13 mouse cellular contexts compared by ENCODE assay signal in the genomic region with DNA sequence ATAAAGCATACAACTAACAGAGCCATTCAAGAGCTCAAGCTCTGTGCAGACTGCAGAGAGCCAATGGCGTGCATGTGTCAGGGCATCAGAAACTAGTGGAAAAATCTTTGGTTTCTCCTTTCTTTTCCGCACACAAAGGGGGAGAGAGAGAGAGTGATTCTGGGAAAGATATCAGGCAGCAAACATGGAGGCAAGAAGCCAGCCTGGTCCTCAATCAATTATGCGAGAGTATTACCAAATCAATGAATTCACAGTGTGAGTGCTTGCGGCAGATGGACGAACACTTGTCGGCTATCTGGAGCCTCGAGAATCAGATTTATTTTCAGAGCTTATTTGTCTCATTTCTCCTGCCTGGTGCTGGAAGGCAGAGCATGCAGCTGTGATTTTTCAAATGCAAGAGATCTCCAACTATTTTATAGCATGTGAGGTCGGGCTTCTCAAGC.
A peak's percentile ranks its signal among the peaks of the same experiment; 100 is the strongest.
DNase-seq lines count a peak whose midpoint lies in the region; ATAC-seq lines count a peak whose summit lies in the region.
"Had no signal": no experiment of that assay in that cellular context is flagged by ENCODE, and none has a peak within 500 bp of the region (broad histone marks: within the 10 kb centered on the region; RNA-seq: fewer than 3 reads in every experiment).

No protein-coding gene starts in this region.

- DNase-seq in frontal cortex, postnatal 14 days (ENCODE audit: low spot score in 2 of 2), result no peak
- peak; percentile 65 for DNase-seq in brain, adult 2 months (ENCODE audit: low read depth, low spot score)
- peak; percentile 63 to 91 for DNase-seq in layer of hippocampus, postnatal 14 days (ENCODE audit: low spot score in 2 of 2)
- DNase-seq in adrenal gland, adult (ENCODE audit: inconsistent age in 2 of 2, low spot score in 1 of 2), result no peak
- no peak for DNase-seq in liver
- no peak for DNase-seq in heart, adult 9 months (ENCODE audit: low spot score in 2 of 2)
- DNase-seq: B cell, adult 2 months; thymus, postnatal 36 days had no signal

- no peak overlapping the region for H3K4me2 ChIP-seq in hindbrain, embryonic 12.5 days (replicated peaks)
- H3K4me2 ChIP-seq: heart, embryonic 12.5 days; neural tube, embryonic 12.5 days had no signal

- peak overlapping the region; percentile 41; the same call in 1 of the 2 replicates for H3K27ac ChIP-seq in hindbrain, embryonic 12.5 days
- H3K27ac ChIP-seq: neural tube, embryonic 12.5 days had no signal

- no peak overlapping the region for H3K9ac ChIP-seq in hindbrain, embryonic 12.5 days
- H3K9ac ChIP-seq: heart, embryonic 12.5 days; neural tube, embryonic 12.5 days had no signal

- no peaks in the 10 kb centered on the region for H3K27me3 ChIP-seq in hindbrain, embryonic 12.5 days
- H3K27me3 ChIP-seq: neural tube, embryonic 12.5 days had no signal

- no peaks in the 10 kb centered on the region for H3K36me3 ChIP-seq in hindbrain, embryonic 12.5 days
- H3K36me3 ChIP-seq: heart, embryonic 12.5 days; neural tube, embryonic 12.5 days had no signal

- ATAC-seq in frontal cortex, adult (ENCODE audit: low TSS enrichment), result peak; percentile 64
- ATAC-seq in hindbrain, embryonic 12.5 days (ENCODE audit: low FRiP score), result no peak
- ATAC-seq: activated CD4-positive, CD25-positive, alpha-beta regulatory T cell, adult 4 months had no signal

- WGBS in hindbrain, embryonic 12.5 days, result 53% methylated on average over 8 of the region's 8 CpGs

- H3K4me1 ChIP-seq in hindbrain, embryonic 12.5 days, result peaks cover 6% of the 10 kb centered on the region

- H3K9me3 ChIP-seq in hindbrain, embryonic 12.5 days (replicated peaks), result no peaks in the 10 kb centered on the region
- H3K9me3 ChIP-seq: heart, embryonic 12.5 days; neural tube, embryonic 12.5 days had no signal

- H3K4me3 ChIP-seq in hindbrain, embryonic 12.5 days, result no peak overlapping the region
- H3K4me3 ChIP-seq: heart, embryonic 12.5 days; neural tube, embryonic 12.5 days had no signal

Comparison
In these comparisons a context has a peak if more than half of its experiments do, and no peak if none do; other contexts are left out.
1. DNase-seq: peak in brain, adult 2 months (single experiment) and layer of hippocampus, postnatal 14 days (2 of 2); none in frontal cortex, postnatal 14 days (0 of 2), adrenal gland, adult (0 of 2), liver (single experiment) and heart, adult 9 months (0 of 2).